Mouse (Mus musculus): ENCODE measurements around the gene Trem1. TPM values are rescaled to one million over a fixed set of nuclear protein-coding genes. Genes with fewer than 3 reads are reported as not detected.

Gene Trem1
- polyA plus RNA-seq, 1 experiment = 0.03 TPM

- DNase-seq = no peak
- Histone ChIP-seq H3K4me1 (ENCODE audit: control insufficient read depth, insufficient read depth, low read length) (no peaks in the 10 kb centered on the region), H3K36me3 (ENCODE audit: control insufficient read depth, insufficient read depth, low read length) (no peaks in the 10 kb centered on the region), H3K27ac (ENCODE audit: insufficient read depth, low read depth, low read length) (no peak overlapping the region), H3K27me3 (replicated peaks; ENCODE audit: control insufficient read depth, insufficient read depth, low read length) (no peaks in the 10 kb centered on the region), H3K4me3 (ENCODE audit: insufficient read depth, low read depth, low read length) (no peak overlapping the region)
- TF ChIP-seq POLR2A (IDR thresholded peaks at IDR 0.05; ENCODE audit: low read depth, low read length) = no peak
- no peak for TF ChIP-seq CTCF (conservative IDR thresholded peaks at IDR 0.05; ENCODE audit: insufficient read depth, insufficient read length, low read depth, low read length)
These were observed 45.8 kb downstream of the Trem1 start for GRCm38 (mm10) chr17:48278381-48278780.

DNA sequence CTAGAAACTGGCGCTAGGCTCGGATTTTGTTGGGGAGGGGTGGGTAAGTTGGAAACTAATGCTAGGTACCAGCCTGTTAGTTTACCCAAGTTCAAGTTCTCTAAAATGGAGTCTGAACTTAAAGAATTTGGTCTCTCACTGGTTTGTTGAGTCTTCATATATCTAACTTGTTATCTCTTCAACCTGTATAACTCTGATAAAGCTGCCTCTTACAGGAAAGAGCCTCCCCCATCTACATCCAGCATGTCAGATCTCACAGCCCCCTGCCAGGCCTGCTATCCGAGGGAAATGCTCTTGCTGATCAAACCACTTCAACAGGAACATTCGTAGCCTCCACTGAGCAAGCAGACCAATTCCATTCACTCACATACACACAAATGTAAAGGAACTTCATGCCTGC is 46.4 kb downstream of the Trem1 start:
- Histone ChIP-seq H3K4me3 (ENCODE audit: insufficient read depth, low read depth, low read length) (no peak overlapping the region), H3K36me3 (ENCODE audit: control insufficient read depth, insufficient read depth, low read length) (no peaks in the 10 kb centered on the region), H3K4me1 (ENCODE audit: control insufficient read depth, insufficient read depth, low read length) (no peaks in the 10 kb centered on the region), H3K27me3 (replicated peaks; ENCODE audit: control insufficient read depth, insufficient read depth, low read length) (no peaks in the 10 kb centered on the region), H3K27ac (ENCODE audit: insufficient read depth, low read depth, low read length) (no peak overlapping the region)
- 90% methylated on average over 4 of the region's 4 CpGs for WGBS
- DNase-seq = no peak
- TF ChIP-seq CTCF (conservative IDR thresholded peaks at IDR 0.05; ENCODE audit: insufficient read depth, insufficient read length, low read depth, low read length) = no peak
- no peak for TF ChIP-seq POLR2A (IDR thresholded peaks at IDR 0.05; ENCODE audit: low read depth, low read length)

- Histone ChIP-seq H3K36me3 (ENCODE audit: control insufficient read depth, insufficient read depth, low read length) (no peaks in the 10 kb centered on the region), H3K4me3 (ENCODE audit: insufficient read depth, low read depth, low read length) (no peak overlapping the region), H3K27ac (ENCODE audit: insufficient read depth, low read depth, low read length) (no peak overlapping the region), H3K4me1 (ENCODE audit: control insufficient read depth, insufficient read depth, low read length) (no peaks in the 10 kb centered on the region), H3K27me3 (replicated peaks; ENCODE audit: control insufficient read depth, insufficient read depth, low read length) (no peaks in the 10 kb centered on the region)
- DNase-seq = no peak
- TF ChIP-seq CTCF (conservative IDR thresholded peaks at IDR 0.05; ENCODE audit: insufficient read depth, insufficient read length, low read depth, low read length) (no peak), POLR2A (IDR thresholded peaks at IDR 0.05; ENCODE audit: low read depth, low read length) (no peak)
- WGBS = 41% methylated on average over 18 of the region's 18 CpGs
These were observed 48.6 kb downstream of the Trem1 start for GRCm38 (mm10) chr17:48280943-48281738.

GRCm38 (mm10) chr17:48281739-48282085 is 49.1 kb downstream of the Trem1 start:
- Histone ChIP-seq H3K4me3 (ENCODE audit: insufficient read depth, low read depth, low read length) (no peak overlapping the region), H3K4me1 (ENCODE audit: control insufficient read depth, insufficient read depth, low read length) (no peaks in the 10 kb centered on the region), H3K27ac (ENCODE audit: insufficient read depth, low read depth, low read length) (no peak overlapping the region), H3K36me3 (ENCODE audit: control insufficient read depth, insufficient read depth, low read length) (no peaks in the 10 kb centered on the region), H3K27me3 (replicated peaks; ENCODE audit: control insufficient read depth, insufficient read depth, low read length) (no peaks in the 10 kb centered on the region)
- TF ChIP-seq POLR2A (IDR thresholded peaks at IDR 0.05; ENCODE audit: low read depth, low read length) = no peak
- TF ChIP-seq CTCF (conservative IDR thresholded peaks at IDR 0.05; ENCODE audit: insufficient read depth, insufficient read length, low read depth, low read length) = no peak
- WGBS = 17% methylated on average over 3 of the region's 3 CpGs
- no peak for DNase-seq

DNA sequence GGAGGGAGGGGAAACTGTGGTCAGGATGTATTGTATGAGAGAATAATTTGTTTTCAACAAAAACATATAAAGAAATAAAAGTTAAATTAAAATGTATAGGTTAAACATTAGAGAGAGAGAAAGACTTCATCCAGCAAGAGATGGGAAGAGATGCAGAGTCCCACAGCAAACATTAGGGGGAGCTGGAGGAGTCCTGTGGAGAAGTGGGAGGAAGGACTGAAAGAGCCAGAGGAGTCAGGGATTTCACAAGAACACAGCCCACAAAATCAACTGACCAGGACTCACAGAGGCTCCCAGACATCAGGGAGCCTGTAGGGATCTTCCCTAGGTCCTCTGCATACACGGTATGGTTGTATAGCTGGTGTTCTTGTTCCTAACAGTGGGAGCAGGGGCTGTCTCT is 54.2 kb downstream of the Trem1 start:
- DNase-seq = no peak

GRCm38 (mm10) chr17:48287276-48287675 is 54.7 kb downstream of the Trem1 start:
- Histone ChIP-seq H3K4me3 (ENCODE audit: insufficient read depth, low read depth, low read length) (no peak overlapping the region), H3K27ac (ENCODE audit: insufficient read depth, low read depth, low read length) (no peak overlapping the region), H3K36me3 (ENCODE audit: control insufficient read depth, insufficient read depth, low read length) (no peaks in the 10 kb centered on the region), H3K27me3 (replicated peaks; ENCODE audit: control insufficient read depth, insufficient read depth, low read length) (no peaks in the 10 kb centered on the region), H3K4me1 (ENCODE audit: control insufficient read depth, insufficient read depth, low read length) (no peaks in the 10 kb centered on the region)
- no peak for TF ChIP-seq CTCF (conservative IDR thresholded peaks at IDR 0.05; ENCODE audit: insufficient read depth, insufficient read length, low read depth, low read length)
- WGBS = 74% methylated on average over 2 of the region's 2 CpGs
- DNase-seq = no peak

More for the DNA sequence above, 54.2 kb downstream of the Trem1 start:
- H3K4me1 ChIP-seq (ENCODE audit: control insufficient read depth, insufficient read depth, low read length) = no peaks in the 10 kb centered on the region
- H3K27ac ChIP-seq (ENCODE audit: insufficient read depth, low read depth, low read length) = no peak overlapping the region
- WGBS = 55% methylated on average over 1 of the region's 1 CpGs
- H3K36me3 ChIP-seq (ENCODE audit: control insufficient read depth, insufficient read depth, low read length) = no peaks in the 10 kb centered on the region
- no peaks in the 10 kb centered on the region for H3K27me3 ChIP-seq (replicated peaks; ENCODE audit: control insufficient read depth, insufficient read depth, low read length)
- TF ChIP-seq POLR2A (IDR thresholded peaks at IDR 0.05; ENCODE audit: low read depth, low read length) (no peak), CTCF (conservative IDR thresholded peaks at IDR 0.05; ENCODE audit: insufficient read depth, insufficient read length, low read depth, low read length) (peak; percentile 23; the same call in 1 of the 2 replicates)
- H3K4me3 ChIP-seq (ENCODE audit: insufficient read depth, low read depth, low read length) = no peak overlapping the region

DNA sequence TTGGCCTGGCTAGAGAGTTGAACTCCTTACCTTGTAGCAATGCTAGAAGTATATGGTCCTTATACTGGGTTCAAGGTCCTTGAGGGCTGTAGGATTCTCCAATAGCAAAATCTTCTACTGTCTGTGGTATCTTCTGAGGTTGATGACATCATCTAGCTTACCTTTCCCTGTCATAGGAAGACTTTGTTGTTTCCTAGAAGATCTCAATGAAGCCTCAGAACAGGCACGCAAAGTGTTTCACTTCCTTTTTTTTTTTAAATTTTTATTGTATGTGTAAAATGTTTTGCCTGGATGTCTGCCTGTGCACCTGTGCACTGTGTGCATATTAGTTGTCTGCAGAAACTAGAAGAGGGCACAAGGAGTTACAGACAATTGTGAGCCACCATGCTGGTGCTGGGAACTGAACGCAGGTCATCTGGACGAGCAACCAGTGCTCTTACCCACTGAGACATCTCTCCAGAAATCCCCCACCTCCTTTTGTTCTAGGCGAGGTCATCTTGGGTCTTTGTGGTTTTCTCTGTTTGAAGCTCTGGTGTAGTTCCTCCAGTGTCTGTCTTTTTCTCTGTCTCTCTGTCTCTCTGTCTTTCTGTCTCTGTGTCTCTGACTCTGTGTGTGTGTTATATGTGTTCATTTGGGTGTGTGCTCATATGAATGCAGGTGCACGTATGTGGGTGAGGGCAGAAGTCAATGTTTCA is 61.1 kb downstream of the Trem1 start:
- no peak for TF ChIP-seq POLR2A (IDR thresholded peaks at IDR 0.05; ENCODE audit: low read depth, low read length)
- no peak for TF ChIP-seq CTCF (conservative IDR thresholded peaks at IDR 0.05; ENCODE audit: insufficient read depth, insufficient read length, low read depth, low read length)
- no peaks in the 10 kb centered on the region for H3K36me3 ChIP-seq (ENCODE audit: control insufficient read depth, insufficient read depth, low read length)
- no peak overlapping the region for H3K27ac ChIP-seq (ENCODE audit: insufficient read depth, low read depth, low read length)
- H3K4me1 ChIP-seq (ENCODE audit: control insufficient read depth, insufficient read depth, low read length) = no peaks in the 10 kb centered on the region
- H3K27me3 ChIP-seq (replicated peaks; ENCODE audit: control insufficient read depth, insufficient read depth, low read length) = no peaks in the 10 kb centered on the region
- no peak overlapping the region for H3K4me3 ChIP-seq (ENCODE audit: insufficient read depth, low read depth, low read length)
- WGBS = 79% methylated on average over 5 of the region's 5 CpGs
- no peak for DNase-seq

Other genes starting within 250 kb of the Trem1 start
- gene 1700122O11Rik, start 194.5 kb upstream of the Trem1 start, polyA plus RNA-seq (2012; rRNA removed) = not detected in 2 replicates
- not detected in 2 replicates for gene 1700067P10Rik, start 143.4 kb upstream of the Trem1 start, polyA plus RNA-seq (2012; rRNA removed)
- not detected in 2 replicates for gene 9830107B12Rik, start 86.5 kb upstream of the Trem1 start, polyA plus RNA-seq (2012; rRNA removed)
- gene A530064D06Rik, start 65.5 kb upstream of the Trem1 start, polyA plus RNA-seq (2012; rRNA removed) = 0.15 and 0.27 TPM in 2 replicates
- 0.11 and 0.19 TPM in 2 replicates for gene Trem3, start 15.0 kb downstream of the Trem1 start, polyA plus RNA-seq (2012; rRNA removed)
- 0.91 and 0.92 TPM in 2 replicates for gene Treml4, start 31.5 kb downstream of the Trem1 start, polyA plus RNA-seq (2012; rRNA removed)
- 0.07 and 3.1 TPM in 2 replicates for gene Treml2, start 66.7 kb downstream of the Trem1 start, polyA plus RNA-seq (2012; rRNA removed)
- gene B430306N03Rik, start 83.4 kb downstream of the Trem1 start, polyA plus RNA-seq (2012; rRNA removed) = 0.08 and 0.45 TPM in 2 replicates
- gene Trem2, start 113.6 kb downstream of the Trem1 start, polyA plus RNA-seq (2012; rRNA removed) = 0.62 and 0.75 TPM in 2 replicates
- 0.09 and 0.15 TPM in 2 replicates for gene Treml1, start 127.1 kb downstream of the Trem1 start, polyA plus RNA-seq (2012; rRNA removed)
- 45.8 and 46.2 TPM in 2 replicates for gene Nfya, start 177.1 kb downstream of the Trem1 start, polyA plus RNA-seq (2012; rRNA removed)
- gene Oard1, start 177.2 kb downstream of the Trem1 start, polyA plus RNA-seq (2012; rRNA removed) = 18.2 and 25.8 TPM in 2 replicates
- gene Apobec2, start 200.2 kb downstream of the Trem1 start, polyA plus RNA-seq (2012; rRNA removed) = 2.0 and 6.0 TPM in 2 replicates
- 0.41 and 0.53 TPM in 2 replicates for gene Tspo2, start 218.8 kb downstream of the Trem1 start, polyA plus RNA-seq (2012; rRNA removed)
- gene Unc5cl, start 222.1 kb downstream of the Trem1 start, polyA plus RNA-seq (2012; rRNA removed) = 0.26 and 0.58 TPM in 2 replicates

Data from kidney, adult 2 months (tissue).